Mouse (Mus musculus): ENCODE data around the gene Gm14147. TPM values are rescaled to one million over a fixed set of nuclear protein-coding genes. Genes with fewer than 3 reads are reported as not detected.

Gm14147 gene
- polyA plus RNA-seq (2017; shearing (Covaris generic)) = not detected

DNA sequence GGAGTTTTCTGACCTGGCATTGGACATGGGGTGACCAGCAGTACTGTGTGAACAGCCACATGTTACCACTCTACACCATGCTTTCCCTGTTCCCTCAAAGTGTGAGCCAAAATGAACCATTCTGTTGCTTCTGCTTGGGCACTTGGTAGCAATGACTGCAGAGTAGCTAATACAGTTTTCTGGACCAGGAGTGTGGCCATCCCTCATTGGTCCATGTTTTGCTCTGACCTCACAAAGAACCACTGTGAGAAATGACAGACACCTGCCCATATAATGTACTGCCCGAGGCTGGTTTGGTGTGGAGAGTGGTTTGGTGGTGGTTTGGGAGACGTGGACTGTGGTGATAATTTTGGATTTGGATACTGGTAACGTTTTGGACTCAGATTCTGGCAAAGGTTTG lies at the start of gene Gm14147:
Gene Gm14147 (plus strand): TSS at position 301 of the 400 bp plus-strand sequence.

DNA sequence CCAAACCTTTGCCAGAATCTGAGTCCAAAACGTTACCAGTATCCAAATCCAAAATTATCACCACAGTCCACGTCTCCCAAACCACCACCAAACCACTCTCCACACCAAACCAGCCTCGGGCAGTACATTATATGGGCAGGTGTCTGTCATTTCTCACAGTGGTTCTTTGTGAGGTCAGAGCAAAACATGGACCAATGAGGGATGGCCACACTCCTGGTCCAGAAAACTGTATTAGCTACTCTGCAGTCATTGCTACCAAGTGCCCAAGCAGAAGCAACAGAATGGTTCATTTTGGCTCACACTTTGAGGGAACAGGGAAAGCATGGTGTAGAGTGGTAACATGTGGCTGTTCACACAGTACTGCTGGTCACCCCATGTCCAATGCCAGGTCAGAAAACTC lies 5.8 kb upstream of the Gm14147 start, which contains the start of gene Gm14151:
Gene Gm14151 (minus strand): TSS at position 101 of the 400 bp plus-strand sequence.

Other genes starting within 250 kb of the Gm14147 start
- 10 to 100 TPM; 70.2 to 77.3 TPM for gene Abhd12, start 193.5 kb upstream of the Gm14147 start, polyA plus RNA-seq (2017; shearing (Covaris generic))
- gene Gins1, start 192.8 kb upstream of the Gm14147 start, polyA plus RNA-seq (2017; shearing (Covaris generic)) = 1 to 10 TPM; 3.5 to 7.1 TPM
- gene Ninl, start 58.9 kb upstream of the Gm14147 start, polyA plus RNA-seq (2017; shearing (Covaris generic)) = under 1 TPM; 0.39 to 0.73 TPM
- gene Nanp, start 58.8 kb upstream of the Gm14147 start, polyA plus RNA-seq (2017; shearing (Covaris generic)) = 10 to 100 TPM; 33.9 to 34.8 TPM
- gene Gm14151, start 5.9 kb upstream of the Gm14147 start, polyA plus RNA-seq (2017; shearing (Covaris generic)) = under 1 TPM in 1 of 2 experiments, not detected in 1; 0.49 TPM

All from inflammation-experienced regulatory T-cells (primary cell).